Mouse (Mus musculus) hindbrain, embryonic 14.5 days (tissue): ENCODE data around the gene Tmem25. TPM values are rescaled to one million over a fixed set of nuclear protein-coding genes. Genes with fewer than 3 reads are reported as not detected.
"Not testable (repeated sequence)": the region's sequence is repeated elsewhere in the genome, so short reads cannot be mapped to it uniquely, and the experiment has no call there.

Source experiments
- ATAC-seq: fragments of 200-750 bp; cut with Nextera tagmentation; 2 replicates; pipeline ENCODE4 v1.8.0; 2017; ENCODE audit warnings: moderate number of reproducible peaks, mild to moderate bottlenecking, moderate TSS enrichment, moderate library complexity; ENCODE audit not compliant: low FRiP score
- DNase-seq: peaks from one replicate; pipeline ENCODE4 v3.0.0-alpha.2; 2015; ENCODE audit warnings: low spot score
- H3K27ac ChIP-seq: fragments of 300-500 bp; sonication (generic); 2 replicates; pipeline ENCODE4 v1.5.1; 2014; ENCODE audit warnings: mild to moderate bottlenecking, moderate library complexity
- H3K27me3 ChIP-seq: fragments of 300-500 bp; sonication (generic); 2 replicates; pipeline ENCODE4 v1.6.1; 2014; ENCODE audit warnings: mild to moderate bottlenecking, low read length, mixed read lengths; ENCODE audit not compliant: control insufficient read depth, insufficient read depth
- H3K36me3 ChIP-seq: fragments of 300-500 bp; sonication (generic); replicated peaks from 2 replicates; pipeline ENCODE4 v1.6.1; 2014; ENCODE audit not compliant: control insufficient read depth, insufficient read depth
- H3K4me1 ChIP-seq: fragments of 300-500 bp; sonication (generic); replicated peaks from 2 replicates; pipeline ENCODE4 v1.6.1; 2014; ENCODE audit warnings: antibody characterized with exemption, low read length, mixed read lengths; ENCODE audit not compliant: control insufficient read depth, insufficient read depth
- H3K4me2 ChIP-seq: fragments of 300-500 bp; sonication (generic); replicated peaks from 2 replicates; pipeline ENCODE4 v1.6.1; 2014; ENCODE audit warnings: mild to moderate bottlenecking, moderate library complexity
- H3K4me3 ChIP-seq: fragments of 300-500 bp; sonication (generic); replicated peaks from 2 replicates; pipeline ENCODE4 v1.5.1; 2014; ENCODE audit warnings: mild to moderate bottlenecking, low read length
- H3K9ac ChIP-seq: fragments of 300-500 bp; sonication (generic); 2 replicates; pipeline ENCODE4 v1.6.1; 2014
- H3K9me3 ChIP-seq: fragments of 300-500 bp; sonication (generic); 2 replicates; pipeline ENCODE4 v1.6.1; 2016; ENCODE audit warnings: low read length; ENCODE audit not compliant: control insufficient read depth
- WGBS: fragments of 180-500 bp; shearing (Covaris S2); extraction: QIAGEN DNeasy Blood & Tissue Kit; methylation state at CpG from one replicate; pipeline ENCODE4 v1.1.7; 2014; 5-methylcytosine and 5-hydroxymethylcytosine counted together
- polyA plus RNA-seq: library from polyadenylated mRNA; unstranded; fragments of >200 nt; fragmentation: Nextera tagmentation; extraction: Ambion mirVana; gene quantifications from 2 replicates; pipeline ENCODE4 v1.2.1, GENCODE M21; 2014

The Tmem25 gene
- polyA plus RNA-seq, 1 experiment from 2014 or later = 14.2 TPM

DNA sequence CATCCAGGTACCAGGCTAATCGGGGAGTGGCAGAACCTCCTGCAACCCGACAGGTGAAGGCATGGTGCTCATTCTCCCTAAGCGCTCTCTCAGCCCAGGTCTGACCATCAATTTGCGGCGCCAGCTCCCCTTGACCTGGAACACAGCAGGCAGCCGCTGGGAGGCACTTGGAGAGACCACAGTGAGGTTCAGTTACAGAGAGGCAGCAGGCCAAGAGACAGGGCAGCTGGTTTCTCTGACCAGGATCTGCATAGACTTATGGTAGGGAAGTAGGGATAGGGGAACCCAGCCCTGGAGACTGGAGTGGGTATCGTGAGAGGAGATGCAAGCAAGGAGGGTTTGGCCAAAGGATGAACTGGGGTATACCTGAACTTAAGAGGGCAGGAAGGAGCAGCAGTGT, 809 bp downstream of the Tmem25 start:
- peak overlapping the region; percentile 64 for H3K4me3 ChIP-seq
- no peaks in the 10 kb centered on the region for H3K27me3 ChIP-seq
- 49% methylated on average over 7 of the region's 7 CpGs for WGBS
- H3K4me2 ChIP-seq = peak overlapping the region; percentile 92
- no peaks in the 10 kb centered on the region for H3K36me3 ChIP-seq
- ATAC-seq (no peak), DNase-seq (no peak)
- no peak overlapping the region for H3K27ac ChIP-seq
- H3K4me1 ChIP-seq = peaks cover 10% of the 10 kb centered on the region
- H3K9ac ChIP-seq = peak overlapping the region; percentile 66
- H3K9me3 ChIP-seq = no peaks in the 10 kb centered on the region

DNA sequence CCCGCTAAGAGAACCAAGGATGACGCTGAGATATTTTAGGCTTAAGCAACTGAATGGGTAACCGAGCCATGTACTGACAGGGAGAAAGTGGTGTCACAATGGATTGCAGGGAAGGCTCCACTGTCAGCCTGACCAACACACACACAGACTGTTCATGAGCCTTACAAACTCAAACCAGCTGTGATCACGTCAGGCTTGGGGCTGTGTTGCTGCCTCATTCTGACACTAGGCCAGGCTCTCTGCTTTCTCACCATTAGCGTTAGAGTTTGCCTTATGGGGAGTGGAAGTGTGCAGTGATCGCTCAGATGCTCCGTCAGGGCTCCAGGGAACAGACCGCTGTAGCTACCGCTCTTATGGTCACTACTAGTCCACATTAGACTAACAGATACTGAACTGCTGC, 6.3 kb downstream of the Tmem25 start:
- H3K9ac ChIP-seq = no peak overlapping the region
- H3K4me2 ChIP-seq = no peak overlapping the region
- no peaks in the 10 kb centered on the region for H3K9me3 ChIP-seq
- ATAC-seq (no peak), DNase-seq (no peak)
- 87% methylated on average over 9 of the region's 9 CpGs for WGBS
- no peaks in the 10 kb centered on the region for H3K27me3 ChIP-seq
- H3K27ac ChIP-seq = no peak overlapping the region
- no peak overlapping the region for H3K4me3 ChIP-seq
- H3K36me3 ChIP-seq = peaks cover 54% of the 10 kb centered on the region
- no peaks in the 10 kb centered on the region for H3K4me1 ChIP-seq

GRCm38 (mm10) chr9:44772750-44773651, 26.1 kb downstream of the Tmem25 start:
- Histone ChIP-seq H3K36me3 (peaks cover 25% of the 10 kb centered on the region), H3K27me3 (no peaks in the 10 kb centered on the region), H3K4me2 (peak overlapping the region; percentile 78), H3K4me3 (peak overlapping the region; percentile 78), H3K9me3 (no peaks in the 10 kb centered on the region), H3K9ac (peak overlapping the region; percentile 90), H3K27ac (peak overlapping the region; percentile 90), H3K4me1 (peaks cover 8% of the 10 kb centered on the region)
- WGBS = under 1% methylated on average over 41 of the region's 41 CpGs
- ATAC-seq (peak; percentile 98), DNase-seq (peak; percentile 97)

DNA sequence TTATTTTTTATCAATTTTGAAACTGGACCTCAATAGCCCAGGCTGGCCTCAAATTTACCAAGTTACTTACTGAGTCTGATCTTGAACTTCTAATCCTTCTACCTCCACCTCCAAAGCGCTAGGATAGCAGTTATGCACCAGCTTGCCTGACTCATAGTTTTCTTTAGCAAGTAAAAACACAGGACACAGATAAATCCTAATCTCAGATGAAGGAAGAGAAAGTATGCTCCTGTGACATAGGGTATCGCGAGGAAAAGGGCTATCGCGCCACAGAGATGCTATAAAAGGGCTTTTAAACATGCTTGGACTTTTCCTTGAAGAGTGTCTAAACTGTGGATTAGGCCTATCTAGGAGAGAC, 26.7 kb downstream of the Tmem25 start:
- Histone ChIP-seq H3K4me3 (peak overlapping the region; percentile 78; the same call in 1 of the 2 replicates), H3K9me3 (no peaks in the 10 kb centered on the region), H3K36me3 (peaks cover 25% of the 10 kb centered on the region), H3K4me1 (peaks cover 8% of the 10 kb centered on the region), H3K4me2 (no peak overlapping the region), H3K27ac (peak overlapping the region; percentile 47; the same call in 1 of the 2 replicates), H3K27me3 (no peaks in the 10 kb centered on the region), H3K9ac (peak overlapping the region; percentile 39; the same call in 1 of the 2 replicates)
- 25% methylated on average over 5 of the region's 5 CpGs for WGBS
- ATAC-seq (no peak), DNase-seq (no peak)

GRCm38 (mm10) chr9:44771376-44771775, 27.7 kb downstream of the Tmem25 start:
- no peaks in the 10 kb centered on the region for H3K9me3 ChIP-seq
- H3K36me3 ChIP-seq = peaks cover 18% of the 10 kb centered on the region
- no peak overlapping the region for H3K9ac ChIP-seq
- no peak overlapping the region for H3K27ac ChIP-seq
- peaks cover 13% of the 10 kb centered on the region for H3K4me1 ChIP-seq
- no peak overlapping the region for H3K4me3 ChIP-seq
- no peaks in the 10 kb centered on the region for H3K27me3 ChIP-seq
- 93% methylated on average over 5 of the region's 5 CpGs for WGBS
- H3K4me2 ChIP-seq = no peak overlapping the region
- no peak for ATAC-seq
- no peak for DNase-seq

DNA sequence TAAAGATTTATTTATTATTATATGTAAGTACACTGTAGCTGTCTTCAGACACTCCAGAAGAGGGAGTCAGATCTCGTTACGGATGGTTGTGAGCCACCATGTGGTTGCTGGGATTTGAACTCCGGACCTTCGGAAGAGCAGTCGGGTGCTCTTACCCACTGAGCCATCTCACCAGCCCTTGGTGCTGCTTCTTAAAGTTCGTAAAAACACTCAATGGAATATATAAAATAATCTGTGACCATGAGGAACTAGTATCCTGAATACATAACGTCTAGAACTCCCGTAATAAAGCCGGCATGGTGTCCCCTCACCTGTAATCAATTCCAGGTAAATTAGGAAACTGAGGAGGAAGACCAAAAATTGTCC, 31.1 kb downstream of the Tmem25 start:
- H3K4me2 ChIP-seq = peak overlapping the region; percentile 88
- not testable (repeated sequence) for H3K36me3 ChIP-seq, ATAC-seq, DNase-seq, H3K9me3 ChIP-seq, H3K27me3 ChIP-seq, H3K9ac ChIP-seq
- peak overlapping the region; percentile 100 for H3K4me3 ChIP-seq
- peaks cover 16% of the 10 kb centered on the region for H3K4me1 ChIP-seq
- peak overlapping the region; percentile 96 for H3K27ac ChIP-seq
- WGBS = 49% methylated on average over 7 of the region's 9 CpGs

GRCm38 (mm10) chr9:44767101-44768028, 31.7 kb downstream of the Tmem25 start, which contains the start of the genes Arcn1 and Ift46:
Gene Arcn1 (minus strand): TSS chr9:44767845.
Gene Ift46 (plus strand): TSS chr9:44767908.
- under 1% methylated on average over 69 of the region's 82 CpGs for WGBS
- Histone ChIP-seq H3K9ac (peak within 1 kb of the TSS; percentile 96), H3K27ac (peak within 1 kb of the TSS; percentile 96), H3K9me3 (no peaks in the 10 kb centered on the region), H3K4me1 (peaks cover 16% of the 10 kb centered on the region), H3K4me2 (peak within 1 kb of the TSS; percentile 88), H3K4me3 (peak within 1 kb of the TSS; percentile 100), H3K27me3 (no peaks in the 10 kb centered on the region), H3K36me3 (no peaks in the 10 kb centered on the region)
- peak; percentile 89 for DNase-seq
- peak; percentile 91 for ATAC-seq

- WGBS = 75% methylated on average over 2 of the region's 2 CpGs
- no peak for DNase-seq
- no peak overlapping the region for H3K9ac ChIP-seq
These were observed 38.2 kb downstream of the Tmem25 start for GRCm38 (mm10) chr9:44760873-44761272.

DNA sequence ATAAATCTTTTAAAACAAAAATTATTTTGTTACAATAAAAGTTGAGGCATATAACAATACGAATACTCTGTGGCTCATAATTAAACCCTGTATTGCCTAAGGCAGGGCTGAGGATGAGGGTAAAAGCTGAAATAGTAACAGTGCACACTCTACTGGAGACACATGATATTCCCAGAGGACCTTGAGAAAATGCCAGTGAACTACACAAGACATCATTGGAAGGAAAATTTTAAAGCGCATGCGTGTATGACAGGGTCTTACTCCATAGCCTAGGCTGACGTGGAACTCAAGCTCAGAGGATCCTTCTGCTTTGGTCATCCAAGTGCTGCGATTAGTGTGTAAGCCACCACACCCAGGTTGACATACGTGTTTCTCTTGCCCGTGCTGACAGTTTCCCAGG, 50.6 kb downstream of the Tmem25 start:
- H3K4me3 ChIP-seq = no peak overlapping the region
- no peak overlapping the region for H3K27ac ChIP-seq
- 96% methylated on average over 7 of the region's 7 CpGs for WGBS
- H3K4me1 ChIP-seq = no peaks in the 10 kb centered on the region
- H3K27me3 ChIP-seq = no peaks in the 10 kb centered on the region
- ATAC-seq (no peak), DNase-seq (no peak)
- H3K9ac ChIP-seq = no peak overlapping the region
- H3K36me3 ChIP-seq = peaks cover 98% of the 10 kb centered on the region
- H3K9me3 ChIP-seq = no peaks in the 10 kb centered on the region
- no peak overlapping the region for H3K4me2 ChIP-seq

More at GRCm38 (mm10) chr9:44760873-44761272, 38.2 kb downstream of the Tmem25 start:
- Histone ChIP-seq H3K4me1 (peaks cover 9% of the 10 kb centered on the region), H3K27me3 (no peaks in the 10 kb centered on the region), H3K27ac (no peak overlapping the region), H3K9me3 (no peaks in the 10 kb centered on the region), H3K4me3 (no peak overlapping the region), H3K36me3 (peaks cover 44% of the 10 kb centered on the region), H3K4me2 (no peak overlapping the region)
- no peak for ATAC-seq
